Mouse (Mus musculus): ENCODE data around the gene Crybb1.
A peak's percentile ranks its signal among the peaks of the same experiment; 100 is the strongest.

Gene Crybb1

GRCm38 (mm10) chr5:112255426-112255825 is at the start of gene Crybb1:
Crybb1 (plus strand) TSS chr5:112255815.
- peak; percentile 57 to 72 for DNase-seq

GRCm38 (mm10) chr5:112206543-112207255 is 48.9 kb upstream of the Crybb1 start:
- no peak for DNase-seq

GRCm38 (mm10) chr5:112208321-112208720 is 47.3 kb upstream of the Crybb1 start:
- no peak for DNase-seq

GRCm38 (mm10) chr5:112210104-112210503 is 45.5 kb upstream of the Crybb1 start:
- peak in 1 of 2 experiments; percentile 44 for DNase-seq

GRCm38 (mm10) chr5:112211911-112212310 is 43.7 kb upstream of the Crybb1 start:
- no peak for DNase-seq

GRCm38 (mm10) chr5:112212711-112213264 is 42.8 kb upstream of the Crybb1 start:
- no peak for DNase-seq

- no peak for DNase-seq
Measured at GRCm38 (mm10) chr5:112213331-112214240, 42.0 kb upstream of the Crybb1 start.

GRCm38 (mm10) chr5:112214419-112214818 is 41.2 kb upstream of the Crybb1 start:
- peak; percentile 55 to 73 for DNase-seq

- no peak for DNase-seq
Measured at GRCm38 (mm10) chr5:112215291-112215751, 40.3 kb upstream of the Crybb1 start.

GRCm38 (mm10) chr5:112215801-112216251 is 39.8 kb upstream of the Crybb1 start:
- DNase-seq, result no peak

GRCm38 (mm10) chr5:112216335-112216734 is 39.3 kb upstream of the Crybb1 start:
- no peak for DNase-seq

GRCm38 (mm10) chr5:112217031-112217430 is 38.6 kb upstream of the Crybb1 start:
- no peak for DNase-seq

- DNase-seq, result no peak
Measured at GRCm38 (mm10) chr5:112218679-112219078, 36.9 kb upstream of the Crybb1 start.

- no peak for DNase-seq
Measured at GRCm38 (mm10) chr5:112219398-112219797, 36.2 kb upstream of the Crybb1 start.

- DNase-seq, result no peak
Measured at GRCm38 (mm10) chr5:112220203-112220602, 35.4 kb upstream of the Crybb1 start.

- no peak for DNase-seq
Measured at GRCm38 (mm10) chr5:112225591-112225990, 30.0 kb upstream of the Crybb1 start.

GRCm38 (mm10) chr5:112227354-112227753 is 28.3 kb upstream of the Crybb1 start:
- DNase-seq, result no peak

- no peak for DNase-seq
Measured at GRCm38 (mm10) chr5:112227898-112228239, 27.7 kb upstream of the Crybb1 start.

- DNase-seq, result no peak
Measured at GRCm38 (mm10) chr5:112228240-112229076, 27.2 kb upstream of the Crybb1 start.

- no peak for DNase-seq
Measured at GRCm38 (mm10) chr5:112235806-112236205, 19.8 kb upstream of the Crybb1 start.

- no peak for DNase-seq
Measured at GRCm38 (mm10) chr5:112236631-112237030, 19.0 kb upstream of the Crybb1 start.

GRCm38 (mm10) chr5:112237439-112237838 is 18.2 kb upstream of the Crybb1 start:
- no peak for DNase-seq
